Mouse (Mus musculus): ENCODE results near the gene Olfr1040. TPM values are rescaled to one million over a fixed set of nuclear protein-coding genes. Genes with fewer than 3 reads are reported as not detected.
"Not testable (repeated sequence)": the region's sequence is repeated elsewhere in the genome, so short reads cannot be mapped to it uniquely, and the experiment has no call there.

Olfr1040 gene
- not detected in 2 replicates for polyA plus RNA-seq (2012; rRNA removed)

GRCm38 (mm10) chr2:86146632-86147031 lies at the start of gene Olfr1040:
TSS of gene Olfr1040 (minus strand) at chr2:86146732.
- DNase-seq (ENCODE audit: low spot score): no peak

DNA sequence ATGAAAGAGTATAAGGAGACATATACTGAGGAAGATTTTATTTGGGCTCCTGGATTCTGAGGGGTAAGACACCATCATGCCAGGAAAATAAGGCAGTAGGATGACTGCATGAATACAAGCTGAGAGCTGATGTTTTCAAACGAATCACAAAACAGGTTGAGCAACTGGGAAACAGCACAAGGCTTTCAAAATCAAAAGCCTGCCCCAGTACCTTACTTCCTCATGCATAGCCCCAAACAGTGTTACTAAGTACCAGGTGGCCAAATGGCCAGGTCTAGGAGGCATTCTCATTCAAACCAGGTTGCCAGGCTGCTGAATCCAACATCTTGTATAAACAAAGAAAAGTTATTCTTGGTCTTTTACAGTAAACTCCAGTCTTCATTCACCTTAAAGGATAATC lies 49.3 kb upstream of the Olfr1040 start:
- no peak for DNase-seq (ENCODE audit: low spot score)

GRCm38 (mm10) chr2:86185583-86185982 lies 39.1 kb upstream of the Olfr1040 start, which contains the start of gene Olfr52:
TSS of gene Olfr52 (minus strand) at chr2:86185683.
- DNase-seq (ENCODE audit: low spot score): no peak

DNA sequence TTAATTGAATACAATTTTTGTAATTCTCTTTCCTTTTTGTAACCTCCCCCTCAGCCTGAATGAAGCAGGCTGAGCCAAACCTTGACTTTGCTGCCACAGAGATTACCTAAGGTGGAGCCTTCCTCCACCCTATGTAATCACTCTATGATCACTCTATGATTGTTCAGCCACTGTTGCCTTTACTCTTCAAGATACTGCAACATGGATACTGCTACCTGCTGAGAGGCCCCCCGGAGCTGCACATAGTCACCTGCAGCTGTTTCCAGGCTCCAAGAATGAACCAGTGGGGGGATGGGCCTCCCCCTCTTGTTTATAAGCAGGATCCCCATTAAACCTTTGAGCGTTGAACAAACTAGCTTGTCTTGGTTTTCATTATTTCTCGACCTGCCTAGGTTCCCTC lies 33.4 kb upstream of the Olfr1040 start:
- no peak for DNase-seq (ENCODE audit: low spot score)

DNA sequence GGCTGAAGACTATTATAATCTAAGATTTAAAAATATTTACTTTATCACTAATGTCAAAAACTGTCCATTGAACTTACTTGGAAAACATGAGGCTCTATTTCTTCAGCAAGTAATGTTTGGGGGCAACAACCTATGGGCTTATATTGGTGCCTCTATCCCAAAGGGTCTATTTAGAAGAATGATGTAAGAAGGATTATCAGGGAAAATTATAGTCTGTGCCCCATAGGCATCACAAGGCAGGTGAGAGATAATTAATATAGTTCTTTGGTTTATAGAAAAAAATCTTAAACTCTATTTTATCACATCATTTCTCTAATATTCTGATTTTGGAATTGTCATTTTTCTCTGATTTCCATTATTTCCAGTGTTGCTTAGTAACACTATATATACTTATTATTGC lies 31.2 kb upstream of the Olfr1040 start, which contains the start of gene Olfr1044:
Gene Olfr1044 (minus strand): TSS at position 101 of the 400 bp plus-strand sequence.
- no peak for DNase-seq (ENCODE audit: low spot score)

DNA sequence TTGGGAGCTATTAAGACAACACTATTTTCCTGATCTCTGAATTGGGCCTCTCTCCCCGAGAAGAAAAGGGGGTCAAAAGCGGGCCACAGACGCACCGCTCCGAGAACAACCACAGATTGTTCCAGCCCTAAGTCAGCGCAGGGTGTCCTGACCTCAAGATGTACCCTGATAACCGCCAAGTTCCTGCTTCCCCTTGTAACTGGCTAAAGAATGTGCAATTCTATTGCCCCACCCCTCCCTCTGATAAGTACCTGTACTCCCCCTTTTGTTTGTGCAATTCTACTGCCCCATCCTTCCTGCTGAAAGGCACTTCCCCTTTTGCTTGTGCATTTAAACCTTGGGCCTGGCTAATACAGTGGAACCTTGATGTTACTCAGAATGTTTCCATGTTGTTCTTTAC lies 28.9 kb upstream of the Olfr1040 start:
- not testable (repeated sequence) for DNase-seq (ENCODE audit: low spot score)

DNA sequence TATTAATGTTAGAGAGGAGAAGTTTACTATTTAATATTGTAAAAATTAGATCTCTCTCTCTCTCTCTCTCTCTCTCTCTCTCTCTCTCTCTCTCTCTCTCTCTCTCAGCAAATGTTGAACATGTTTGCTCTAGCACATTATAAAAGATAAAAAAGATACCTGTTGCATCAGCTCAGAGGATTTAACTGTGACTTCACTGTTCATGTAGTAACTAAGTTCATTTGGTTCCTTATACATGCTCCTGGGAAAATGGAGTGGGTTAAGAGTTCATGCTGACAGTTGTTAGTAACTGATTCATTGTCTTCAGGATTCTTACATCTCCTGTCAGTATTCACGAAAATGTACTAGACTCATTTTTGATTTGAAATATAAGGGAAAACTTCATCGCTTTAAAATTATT lies 20.9 kb upstream of the Olfr1040 start, which contains the start of gene Olfr1043:
Gene Olfr1043 (minus strand): TSS at position 101 of the 400 bp plus-strand sequence.
- no peak for DNase-seq (ENCODE audit: low spot score)

DNA sequence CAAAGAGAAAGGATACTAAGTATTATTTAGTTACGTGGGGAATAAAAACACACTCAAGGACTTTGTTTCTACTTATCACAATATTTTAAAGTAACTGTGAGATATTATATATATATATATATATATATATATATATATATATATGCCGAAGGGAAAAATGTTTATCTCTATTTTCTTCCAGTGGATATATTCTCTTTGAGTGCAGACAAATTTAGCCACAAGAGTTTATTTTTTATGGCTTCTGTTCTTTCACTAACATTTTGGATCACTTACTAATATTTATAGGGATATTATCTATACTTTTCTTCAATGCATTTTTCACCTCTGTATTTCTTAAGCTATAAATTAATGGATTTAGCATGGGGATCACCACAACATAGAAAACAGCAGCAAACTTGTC lies 15.2 kb upstream of the Olfr1040 start, which contains the start of gene Olfr1042:
Gene Olfr1042 (minus strand): TSS at position 101 of the 400 bp plus-strand sequence.
- DNase-seq (ENCODE audit: low spot score): no peak

DNA sequence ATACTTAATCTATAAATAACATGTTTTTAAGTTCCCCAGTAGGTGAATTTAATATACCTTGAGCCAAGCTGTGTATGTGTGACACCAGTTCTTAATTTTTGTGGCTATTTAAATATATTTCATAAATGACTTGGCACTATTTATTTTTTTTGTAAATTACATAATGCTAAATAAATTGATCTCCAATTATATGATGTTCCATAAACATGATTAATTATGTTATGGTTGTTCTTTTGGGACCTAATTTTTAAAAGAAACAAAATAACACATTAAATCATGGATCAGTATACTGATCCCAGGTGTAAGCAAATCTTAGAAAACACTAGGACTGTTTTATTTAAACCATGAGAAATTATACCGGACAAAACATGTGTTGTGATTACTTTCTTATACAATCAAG lies 10.7 kb downstream of the Olfr1040 start, which contains the start of gene Olfr1039:
Gene Olfr1039 (minus strand): TSS at position 101 of the 400 bp plus-strand sequence.
- no peak for DNase-seq (ENCODE audit: low spot score)

Other genes starting within 250 kb of the Olfr1040 start
- not detected in 2 replicates for gene Olfr1024, start 241.7 kb downstream of the Olfr1040 start, polyA plus RNA-seq (2012; rRNA removed)
- not detected in 2 replicates for gene Olfr1025-ps1, start 231.5 kb downstream of the Olfr1040 start, polyA plus RNA-seq (2012; rRNA removed)
- not detected in 2 replicates for gene Olfr1026, start 225.2 kb downstream of the Olfr1040 start, polyA plus RNA-seq (2012; rRNA removed)
- not detected in 2 replicates for gene Olfr1028, start 196.3 kb downstream of the Olfr1040 start, polyA plus RNA-seq (2012; rRNA removed)
- gene Olfr1029, start 172.8 kb downstream of the Olfr1040 start, polyA plus RNA-seq (2012; rRNA removed): 0.04 TPM in 1 of 2 replicates, not detected in the other
- not detected in 2 replicates for gene Olfr1030, start 167.5 kb downstream of the Olfr1040 start, polyA plus RNA-seq (2012; rRNA removed)
- gene Olfr1031, start 156.4 kb downstream of the Olfr1040 start, polyA plus RNA-seq (2012; rRNA removed): not detected in 2 replicates
- gene Olfr1032, start 141.2 kb downstream of the Olfr1040 start, polyA plus RNA-seq (2012; rRNA removed): not detected in 2 replicates
- 3.9 and 4.5 TPM in 2 replicates for gene Olfr1033, start 126.1 kb downstream of the Olfr1040 start, polyA plus RNA-seq (2012; rRNA removed)
- 0.68 and 0.85 TPM in 2 replicates for gene Olfr1034, start 100.9 kb downstream of the Olfr1040 start, polyA plus RNA-seq (2012; rRNA removed)
- not detected in 2 replicates for gene Olfr1036, start 72.7 kb downstream of the Olfr1040 start, polyA plus RNA-seq (2012; rRNA removed)
- not detected in 2 replicates for gene Olfr1037, start 59.3 kb downstream of the Olfr1040 start, polyA plus RNA-seq (2012; rRNA removed)
- gene Olfr1039, start 10.8 kb downstream of the Olfr1040 start, polyA plus RNA-seq (2012; rRNA removed): not detected in 2 replicates
- gene Olfr1042, start 15.1 kb upstream of the Olfr1040 start, polyA plus RNA-seq (2012; rRNA removed): not detected in 2 replicates
- gene Olfr1043, start 20.8 kb upstream of the Olfr1040 start, polyA plus RNA-seq (2012; rRNA removed): not detected in 2 replicates
- gene Olfr1044, start 31.1 kb upstream of the Olfr1040 start, polyA plus RNA-seq (2012; rRNA removed): not detected in 2 replicates
- gene Olfr52, start 39.0 kb upstream of the Olfr1040 start, polyA plus RNA-seq (2012; rRNA removed): not detected in 2 replicates
- not detected in 2 replicates for gene Olfr1045, start 56.3 kb upstream of the Olfr1040 start, polyA plus RNA-seq (2012; rRNA removed)
- not detected in 2 replicates for gene Olfr1046, start 72.6 kb upstream of the Olfr1040 start, polyA plus RNA-seq (2012; rRNA removed)
- not detected in 2 replicates for gene Olfr1047, start 84.7 kb upstream of the Olfr1040 start, polyA plus RNA-seq (2012; rRNA removed)
- gene Olfr1048, start 93.6 kb upstream of the Olfr1040 start, polyA plus RNA-seq (2012; rRNA removed): not detected in 2 replicates
- not detected in 2 replicates for gene Olfr1049, start 111.6 kb upstream of the Olfr1040 start, polyA plus RNA-seq (2012; rRNA removed)
- not detected in 2 replicates for gene Olfr1051, start 132.4 kb upstream of the Olfr1040 start, polyA plus RNA-seq (2012; rRNA removed)
- not detected in 2 replicates for gene Olfr1052, start 145.7 kb upstream of the Olfr1040 start, polyA plus RNA-seq (2012; rRNA removed)
- not detected in 2 replicates for gene Olfr1053, start 168.6 kb upstream of the Olfr1040 start, polyA plus RNA-seq (2012; rRNA removed)
- gene Olfr1054, start 188.7 kb upstream of the Olfr1040 start, polyA plus RNA-seq (2012; rRNA removed): not detected in 2 replicates
- not detected in 2 replicates for gene Olfr1055, start 203.6 kb upstream of the Olfr1040 start, polyA plus RNA-seq (2012; rRNA removed)
- gene Olfr1056, start 215.7 kb upstream of the Olfr1040 start, polyA plus RNA-seq (2012; rRNA removed): not detected in 2 replicates
- not detected in 2 replicates for gene Olfr1057, start 231.7 kb upstream of the Olfr1040 start, polyA plus RNA-seq (2012; rRNA removed)
- not detected in 2 replicates for gene Olfr1058, start 241.8 kb upstream of the Olfr1040 start, polyA plus RNA-seq (2012; rRNA removed)